Mouse (Mus musculus) olfactory bulb, adult 2 months (tissue): ENCODE data around the gene Olfml1.

ENCODE experiments used
- CTCF ChIP-seq: fragments of 200-500 bp; IDR thresholded peaks from 2 replicates; pipeline ENCODE4 v1.5.1; 2012; ENCODE audit warnings: low read depth, mild to moderate bottlenecking, low read length, moderate library complexity; ENCODE audit not compliant: insufficient read depth
- POLR2A ChIP-seq: fragments of 200-500 bp; IDR thresholded peaks from 2 replicates; pipeline ENCODE4 v1.6.1; 2012; ENCODE audit warnings: mild to moderate bottlenecking, low read depth, low read length, moderate library complexity; ENCODE audit not compliant: insufficient read depth

DNA sequence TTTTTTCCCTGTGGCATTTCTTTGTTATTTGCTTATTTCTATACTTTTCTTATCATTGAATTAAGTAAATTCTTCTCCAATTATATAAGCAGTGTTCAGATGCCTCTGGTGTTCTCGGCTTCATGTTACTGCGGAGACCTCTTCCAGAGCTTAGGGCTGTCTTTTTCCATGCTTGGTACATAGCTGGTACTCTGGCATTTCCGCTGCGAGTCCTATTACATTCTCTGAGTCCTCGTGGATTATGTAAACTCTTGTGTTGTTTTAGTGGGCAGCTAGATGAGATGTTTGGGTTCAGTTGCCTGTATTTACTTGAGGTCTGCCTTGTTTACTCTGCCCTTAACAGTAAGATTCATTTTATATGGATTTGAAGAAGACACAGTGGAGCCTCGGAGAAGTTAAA lies 58.5 kb downstream of the Olfml1 start:
- TF ChIP-seq CTCF (no peak), POLR2A (no peak)
